Mouse (Mus musculus) testis, postnatal 14 days (tissue): Measurements from ENCODE around the gene Prph.

Source experiments
- DNase-seq: peaks from one replicate; pipeline ENCODE4 v3.0.0; 2021; ENCODE audit warnings: low spot score

Prph gene

GRCm38 (mm10) chr15:99098493-99098861 lies 43.5 kb downstream of the Prph start:
- DNase-seq, result no peak

- peak; percentile 46 for DNase-seq
Observed at GRCm38 (mm10) chr15:99099139-99099556, 44.2 kb downstream of the Prph start.

GRCm38 (mm10) chr15:99099984-99100383 lies 45.0 kb downstream of the Prph start:
- no peak for DNase-seq

- no peak for DNase-seq
Observed at GRCm38 (mm10) chr15:99105238-99105637, 50.3 kb downstream of the Prph start.

- no peak for DNase-seq
Observed at GRCm38 (mm10) chr15:99107866-99108265, 52.9 kb downstream of the Prph start.
